Mouse (Mus musculus) regulatory T cell (primary cell): ENCODE results near the gene RPS10-NUDT3.

ENCODE experiments used
- in situ Hi-C: fragments of 300-600 bp; cut with MboI, MseI; formaldehyde crosslinking; loops from one replicate; pipeline ENCODE4 v1.15.1; 2025; ENCODE audit warnings: high pct_unique_total_duplicates

Gene RPS10-NUDT3

GRCm38 (mm10) chr17:27554062-27554960 lies 80.7 kb downstream of the RPS10-NUDT3 start:
- in situ Hi-C loops: no loop called here

GRCm38 (mm10) chr17:27552215-27553201 lies 82.5 kb downstream of the RPS10-NUDT3 start:
- in situ Hi-C loops: no loop called here

DNA sequence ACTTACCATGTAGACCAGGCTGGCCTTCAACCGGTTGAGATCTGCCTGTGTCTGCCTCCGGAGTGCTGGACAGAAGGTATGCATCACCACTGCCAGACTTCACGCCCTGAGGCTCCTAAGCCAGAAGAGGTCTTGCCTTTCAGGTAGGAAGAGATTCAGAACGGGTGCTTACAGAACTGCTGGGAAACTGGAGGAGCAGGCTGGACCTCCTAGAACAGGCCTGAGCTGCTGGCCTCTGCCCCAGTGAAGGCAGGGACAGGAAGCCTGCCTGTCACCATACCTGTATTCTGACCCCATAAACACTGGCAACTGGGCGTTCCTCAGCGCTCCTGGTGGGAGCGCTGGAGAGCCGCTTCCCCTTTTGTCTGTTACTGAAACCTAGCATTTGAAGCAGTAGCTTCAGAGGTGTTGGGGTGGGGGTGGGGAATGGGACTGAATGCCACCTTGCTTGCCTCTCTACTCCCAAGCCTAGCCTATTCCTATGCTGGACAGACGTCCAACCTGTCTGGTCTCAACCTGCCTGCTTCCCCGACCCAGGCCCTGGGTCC lies 83.6 kb downstream of the RPS10-NUDT3 start:
- in situ Hi-C loops: no loop called here

DNA sequence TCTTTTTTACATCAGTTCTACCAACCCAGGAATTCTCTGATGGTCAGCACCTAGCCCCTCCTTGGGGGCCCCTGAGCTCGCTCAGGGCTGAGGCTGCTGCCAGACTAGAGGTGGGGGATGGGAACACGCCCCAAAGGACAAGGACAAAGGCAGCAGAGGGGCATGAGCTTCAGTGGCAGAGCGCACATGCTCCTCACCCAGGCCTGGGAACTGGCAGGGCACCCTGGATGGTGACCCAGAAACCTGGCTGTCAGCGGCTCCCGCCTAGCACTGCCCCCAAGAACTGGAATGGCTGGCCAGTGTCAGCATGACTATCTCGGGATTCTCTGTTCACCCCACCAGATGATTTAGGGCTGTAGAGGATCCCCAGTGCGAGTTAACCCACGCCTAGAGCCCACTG lies 85.8 kb downstream of the RPS10-NUDT3 start:
- in situ Hi-C loops: no loop called here

DNA sequence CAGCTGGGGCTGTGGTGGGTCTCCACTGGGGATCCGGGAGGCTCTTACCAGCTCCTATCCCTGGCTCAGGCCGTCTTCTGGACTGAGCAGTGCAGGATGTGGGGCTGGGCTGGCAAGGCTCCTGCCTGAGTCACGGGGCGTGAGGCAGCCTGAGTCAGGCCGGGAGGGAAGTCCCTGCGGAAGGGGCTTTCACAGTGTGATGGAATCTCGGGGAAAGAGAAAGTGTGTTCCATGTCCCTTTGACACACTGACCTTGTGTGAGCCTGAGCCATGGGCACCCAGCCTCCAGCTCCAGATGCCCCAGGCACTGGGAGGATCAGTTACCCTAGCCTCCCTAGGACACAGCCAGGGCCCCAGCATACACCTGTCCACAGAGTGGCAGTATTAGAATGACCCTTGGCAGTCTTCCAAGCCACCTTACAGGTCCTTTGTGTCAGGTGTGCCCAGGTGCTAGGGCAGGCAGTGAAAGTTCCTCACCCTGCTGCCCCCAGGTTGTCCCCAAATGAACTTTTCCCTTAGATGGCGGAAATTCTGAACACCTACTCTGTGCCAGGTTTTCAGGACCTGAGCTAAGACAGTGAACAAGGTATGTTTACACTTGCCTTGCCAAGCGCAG lies 87.7 kb downstream of the RPS10-NUDT3 start:
- in situ Hi-C loops: no loop called here

GRCm38 (mm10) chr17:27546574-27547085 lies 88.4 kb downstream of the RPS10-NUDT3 start:
- in situ Hi-C loops: no loop called here

- in situ Hi-C loops: no loop called here
Observed at GRCm38 (mm10) chr17:27545991-27546390, 89.0 kb downstream of the RPS10-NUDT3 start.

GRCm38 (mm10) chr17:27544551-27544950 lies 90.5 kb downstream of the RPS10-NUDT3 start:
- in situ Hi-C loops: no loop called here

GRCm38 (mm10) chr17:27541984-27542383 lies 93.0 kb downstream of the RPS10-NUDT3 start:
- in situ Hi-C loops: no loop called here

DNA sequence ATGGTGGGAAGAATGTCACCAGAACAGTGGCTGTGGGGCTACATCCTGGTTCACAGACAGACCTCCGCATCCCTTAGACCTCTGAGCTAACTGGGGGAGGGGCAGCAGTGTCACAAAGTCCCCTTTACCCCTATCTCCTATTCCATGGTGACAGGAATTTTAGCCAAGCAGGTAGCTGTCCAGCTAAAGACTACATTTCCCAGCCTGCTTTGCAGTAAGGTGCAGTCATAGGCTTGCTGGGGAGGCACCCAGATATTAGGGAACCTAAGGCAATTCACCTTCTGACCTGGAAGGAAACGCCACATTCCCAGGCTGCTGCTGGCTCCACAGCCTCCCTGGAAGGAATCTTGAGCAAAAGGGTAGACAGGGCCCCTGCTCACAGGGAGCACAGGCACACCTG lies 93.8 kb downstream of the RPS10-NUDT3 start:
- in situ Hi-C loops: no loop called here

DNA sequence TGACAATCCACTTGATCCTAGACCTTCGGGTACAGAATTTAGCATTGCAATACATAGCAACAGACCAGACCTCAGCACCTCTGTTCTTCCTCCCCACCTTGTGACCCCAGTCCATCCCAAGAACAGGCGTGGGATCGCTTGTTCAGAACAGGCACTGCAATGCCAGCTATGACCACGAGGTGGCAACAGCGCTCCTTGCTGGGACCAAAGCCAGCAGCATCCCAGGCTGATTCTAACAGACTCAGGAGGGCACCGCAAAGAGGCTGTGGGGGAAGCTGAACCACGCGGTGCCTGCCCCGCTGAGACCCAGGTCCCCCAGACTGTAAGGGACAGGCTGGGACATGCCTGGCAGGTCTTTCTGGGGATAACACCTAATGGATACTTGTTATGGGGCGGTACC lies 100.3 kb downstream of the RPS10-NUDT3 start:
- in situ Hi-C loops: no loop called here

GRCm38 (mm10) chr17:27533354-27533753 lies 101.7 kb downstream of the RPS10-NUDT3 start:
- in situ Hi-C loops: no loop called here

GRCm38 (mm10) chr17:27532095-27532494 lies 102.9 kb downstream of the RPS10-NUDT3 start:
- in situ Hi-C loops: no loop called here
